Mouse (Mus musculus): ENCODE results near the gene Cib1.
A peak's percentile ranks its signal among the peaks of the same experiment; 100 is the strongest.

Cib1 gene

DNA sequence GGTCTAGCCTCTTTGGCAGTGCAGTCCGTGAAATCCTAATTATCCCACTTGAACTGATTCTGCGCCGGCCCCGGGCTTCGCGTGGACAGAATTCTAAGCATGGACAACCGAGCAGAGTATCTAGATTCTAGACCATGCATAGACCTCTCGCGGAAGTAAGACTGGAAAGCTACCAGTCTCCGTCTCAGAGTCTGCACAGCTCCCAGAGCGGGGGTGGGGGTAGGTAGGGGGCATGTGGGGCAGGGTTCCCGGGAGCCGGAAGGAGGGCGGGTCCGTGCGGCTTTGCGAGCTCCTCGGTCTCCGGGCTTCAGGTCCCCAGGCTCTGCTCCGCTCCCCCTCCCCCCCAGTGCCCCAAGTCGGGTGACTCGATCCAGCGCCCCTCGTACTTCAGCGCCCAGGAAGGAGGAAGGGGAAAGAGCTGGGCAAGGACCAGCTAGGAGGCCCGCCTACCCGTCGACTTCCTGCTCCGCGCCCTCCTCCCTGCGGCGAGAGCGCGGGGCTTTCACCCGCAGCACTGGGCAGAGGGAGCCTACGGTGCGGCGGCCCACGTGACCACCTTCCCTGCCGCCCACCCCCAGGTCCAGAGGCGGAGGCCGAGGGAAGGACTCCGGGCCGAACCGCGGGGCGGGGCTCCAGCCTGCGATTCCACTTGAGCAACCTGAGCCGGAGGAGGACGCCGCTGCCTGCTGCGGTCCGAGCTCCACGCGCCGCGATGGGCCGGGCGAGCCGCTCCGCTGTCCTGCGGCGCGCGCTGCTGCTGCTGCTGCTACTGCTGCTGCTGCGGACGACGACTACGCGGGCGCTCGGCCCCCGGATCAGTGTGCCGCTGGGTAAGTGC lies 34.5 kb downstream of the Cib1 start:
- Histone ChIP-seq H3K36me3 (ENCODE audit: insufficient read depth, low read length) (peaks cover 46% of the 10 kb centered on the region), H3K9me3 (ENCODE audit: low read length) (no peaks in the 10 kb centered on the region), H3K4me3 (replicated peaks; ENCODE audit: low read length) (peak overlapping the region; percentile 94), H3K27me3 (ENCODE audit: insufficient read depth, low read length) (no peaks in the 10 kb centered on the region), H3K4me1 (replicated peaks; ENCODE audit: low read depth, low read length) (peaks cover 87% of the 10 kb centered on the region)
- TF ChIP-seq CTCF (conservative IDR thresholded peaks at IDR 0.05; ENCODE audit: low read length), result no peak
- no peak for TF ChIP-seq NANOG (IDR thresholded peaks at IDR 0.05; ENCODE audit: borderline replicate concordance, low read length)

DNA sequence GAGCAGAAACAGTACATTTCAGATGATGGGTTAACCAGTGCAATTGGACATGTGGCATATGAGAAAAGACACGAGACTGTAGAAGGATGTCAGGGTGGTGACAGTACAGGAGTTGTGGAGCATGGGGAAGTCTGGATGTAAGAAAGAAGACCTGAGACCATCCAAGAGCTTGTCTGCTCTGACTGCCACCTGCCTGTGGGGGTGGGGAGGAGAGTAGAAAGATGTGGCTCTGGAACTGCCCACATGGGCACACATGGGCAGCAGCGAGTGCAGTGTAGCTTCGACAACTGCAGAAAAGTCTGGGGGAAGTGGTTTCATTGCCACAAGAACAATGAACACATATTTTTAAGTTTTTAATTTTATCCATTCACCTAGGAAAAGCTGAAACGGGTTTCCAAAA lies 35.2 kb downstream of the Cib1 start:
- TF ChIP-seq POU5F1 (IDR thresholded peaks at IDR 0.05; ENCODE audit: borderline replicate concordance, low read length) (no peak), NANOG (IDR thresholded peaks at IDR 0.05; ENCODE audit: borderline replicate concordance, low read length) (no peak), CTCF (conservative IDR thresholded peaks at IDR 0.05; ENCODE audit: low read length) (no peak)
- H3K27me3 ChIP-seq (ENCODE audit: insufficient read depth, low read length), result no peaks in the 10 kb centered on the region

DNA sequence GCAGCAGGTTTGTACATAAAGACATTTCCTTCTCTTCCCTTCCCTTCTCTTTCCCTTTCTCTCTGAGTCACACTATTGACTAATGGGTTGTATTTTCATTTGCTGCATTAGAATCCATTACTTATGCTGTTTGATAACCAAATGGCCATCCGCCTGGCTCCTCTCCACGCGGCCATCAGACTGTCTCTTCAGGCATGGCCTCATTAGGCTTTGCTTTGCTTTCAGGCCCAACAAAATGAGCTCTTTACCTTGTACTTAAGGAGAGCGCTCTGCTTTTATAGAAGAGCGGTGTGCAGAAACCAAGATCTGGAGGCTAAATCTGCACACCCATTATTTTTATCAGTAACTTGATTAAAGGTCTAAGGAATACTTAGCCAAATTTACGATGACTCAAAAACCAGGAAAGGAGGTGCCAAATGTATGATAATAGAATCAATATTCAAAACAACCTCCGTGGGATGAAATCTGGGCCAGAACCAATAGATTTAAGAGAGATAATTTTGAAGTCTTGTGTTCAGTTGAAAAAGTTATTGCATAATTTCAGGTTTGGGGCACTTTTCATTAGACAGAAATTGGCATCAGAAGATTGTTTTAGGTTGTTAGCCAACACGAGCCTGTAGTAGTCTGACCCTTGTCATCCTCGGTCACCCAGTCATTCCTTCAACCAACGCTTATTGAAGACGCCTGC lies 36.9 kb downstream of the Cib1 start:
- H3K9me3 ChIP-seq (ENCODE audit: low read length), result no peaks in the 10 kb centered on the region
- H3K4me1 ChIP-seq (replicated peaks; ENCODE audit: low read depth, low read length), result peaks cover 86% of the 10 kb centered on the region
- TF ChIP-seq POU5F1 (IDR thresholded peaks at IDR 0.05; ENCODE audit: borderline replicate concordance, low read length) (no peak), NANOG (IDR thresholded peaks at IDR 0.05; ENCODE audit: borderline replicate concordance, low read length) (no peak), CTCF (conservative IDR thresholded peaks at IDR 0.05; ENCODE audit: low read length) (no peak)
- no peak overlapping the region for H3K4me3 ChIP-seq (replicated peaks; ENCODE audit: low read length)
- H3K36me3 ChIP-seq (ENCODE audit: insufficient read depth, low read length), result peaks cover 23% of the 10 kb centered on the region
- no peaks in the 10 kb centered on the region for H3K27me3 ChIP-seq (ENCODE audit: insufficient read depth, low read length)

More for the DNA sequence above, 35.2 kb downstream of the Cib1 start:
- H3K36me3 ChIP-seq (ENCODE audit: insufficient read depth, low read length), result peaks cover 38% of the 10 kb centered on the region
- no peaks in the 10 kb centered on the region for H3K9me3 ChIP-seq (ENCODE audit: low read length)
- peak overlapping the region; percentile 94 for H3K4me3 ChIP-seq (replicated peaks; ENCODE audit: low read length)
- peaks cover 86% of the 10 kb centered on the region for H3K4me1 ChIP-seq (replicated peaks; ENCODE audit: low read depth, low read length)

DNA sequence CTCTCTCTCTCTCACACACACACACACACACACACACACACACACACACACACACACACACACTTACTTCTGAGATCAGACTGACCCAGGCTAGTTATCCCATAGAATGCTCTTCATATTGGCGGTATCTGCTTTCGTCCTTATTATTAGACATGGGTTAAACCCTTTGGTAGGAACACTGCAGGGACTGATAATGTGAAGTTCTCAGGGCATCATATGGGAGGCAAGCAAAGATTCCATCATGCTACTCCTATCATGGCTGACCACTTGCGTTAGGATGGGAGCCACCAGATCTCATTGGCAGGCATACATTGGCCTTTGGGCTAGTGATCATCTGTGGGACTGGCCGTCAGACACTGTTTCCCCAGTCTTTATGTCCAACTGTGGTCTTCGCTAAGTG lies 37.5 kb downstream of the Cib1 start:
- Histone ChIP-seq H3K9me3 (ENCODE audit: low read length) (no peaks in the 10 kb centered on the region), H3K27me3 (ENCODE audit: insufficient read depth, low read length) (no peaks in the 10 kb centered on the region), H3K4me1 (replicated peaks; ENCODE audit: low read depth, low read length) (peaks cover 86% of the 10 kb centered on the region), H3K36me3 (ENCODE audit: insufficient read depth, low read length) (peaks cover 23% of the 10 kb centered on the region), H3K4me3 (replicated peaks; ENCODE audit: low read length) (no peak overlapping the region)
- TF ChIP-seq POU5F1 (IDR thresholded peaks at IDR 0.05; ENCODE audit: borderline replicate concordance, low read length) (no peak), NANOG (IDR thresholded peaks at IDR 0.05; ENCODE audit: borderline replicate concordance, low read length) (no peak), CTCF (conservative IDR thresholded peaks at IDR 0.05; ENCODE audit: low read length) (no peak)

DNA sequence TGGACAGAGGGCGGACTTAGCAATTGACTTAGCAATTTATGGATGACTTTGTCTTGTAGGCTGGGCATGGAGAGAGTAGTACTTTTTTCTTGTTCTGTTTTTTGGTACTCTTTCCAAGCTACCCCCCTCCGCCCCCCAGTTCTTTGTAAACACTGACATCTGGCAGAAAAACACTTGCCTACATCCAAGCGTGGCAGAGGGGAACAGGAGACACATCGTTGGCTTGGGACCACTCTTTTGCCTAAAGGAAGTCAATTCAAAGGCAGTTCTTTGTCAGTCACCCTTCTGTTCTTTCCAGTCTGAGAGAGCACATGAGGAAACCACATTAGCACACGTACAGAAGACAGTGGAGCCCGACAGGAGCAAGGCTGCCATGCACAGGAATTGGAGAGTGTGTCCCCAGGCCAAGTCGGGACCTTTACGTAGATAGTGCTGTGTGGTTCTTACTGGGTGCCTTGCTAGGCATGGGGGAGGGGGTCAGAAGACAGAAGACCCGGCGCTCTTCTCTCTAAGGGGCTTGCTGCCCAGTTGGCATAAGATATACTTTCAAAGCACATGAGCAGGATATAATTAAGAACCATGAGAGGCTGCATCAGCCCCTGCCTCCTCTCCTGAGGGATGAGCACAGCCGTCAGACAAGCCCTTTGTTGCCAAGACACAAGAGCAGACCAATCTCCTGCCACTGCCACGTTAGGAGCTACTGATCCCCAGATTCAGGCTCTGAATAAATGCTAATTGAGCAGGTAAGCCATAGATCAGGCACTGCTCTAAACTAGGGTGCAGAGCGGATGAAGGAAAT lies 38.5 kb downstream of the Cib1 start:
- Histone ChIP-seq H3K4me3 (replicated peaks; ENCODE audit: low read length) (0 out of 2 replicates have a peak overlapping the region, but pooled peaks have one; percentile 17), H3K36me3 (ENCODE audit: insufficient read depth, low read length) (peaks cover 18% of the 10 kb centered on the region), H3K4me1 (replicated peaks; ENCODE audit: low read depth, low read length) (peaks cover 86% of the 10 kb centered on the region), H3K9me3 (ENCODE audit: low read length) (no peaks in the 10 kb centered on the region), H3K27me3 (ENCODE audit: insufficient read depth, low read length) (no peaks in the 10 kb centered on the region)
- TF ChIP-seq NANOG (IDR thresholded peaks at IDR 0.05; ENCODE audit: borderline replicate concordance, low read length) (no peak), POU5F1 (IDR thresholded peaks at IDR 0.05; ENCODE audit: borderline replicate concordance, low read length) (no peak), CTCF (conservative IDR thresholded peaks at IDR 0.05; ENCODE audit: low read length) (no peak)

DNA sequence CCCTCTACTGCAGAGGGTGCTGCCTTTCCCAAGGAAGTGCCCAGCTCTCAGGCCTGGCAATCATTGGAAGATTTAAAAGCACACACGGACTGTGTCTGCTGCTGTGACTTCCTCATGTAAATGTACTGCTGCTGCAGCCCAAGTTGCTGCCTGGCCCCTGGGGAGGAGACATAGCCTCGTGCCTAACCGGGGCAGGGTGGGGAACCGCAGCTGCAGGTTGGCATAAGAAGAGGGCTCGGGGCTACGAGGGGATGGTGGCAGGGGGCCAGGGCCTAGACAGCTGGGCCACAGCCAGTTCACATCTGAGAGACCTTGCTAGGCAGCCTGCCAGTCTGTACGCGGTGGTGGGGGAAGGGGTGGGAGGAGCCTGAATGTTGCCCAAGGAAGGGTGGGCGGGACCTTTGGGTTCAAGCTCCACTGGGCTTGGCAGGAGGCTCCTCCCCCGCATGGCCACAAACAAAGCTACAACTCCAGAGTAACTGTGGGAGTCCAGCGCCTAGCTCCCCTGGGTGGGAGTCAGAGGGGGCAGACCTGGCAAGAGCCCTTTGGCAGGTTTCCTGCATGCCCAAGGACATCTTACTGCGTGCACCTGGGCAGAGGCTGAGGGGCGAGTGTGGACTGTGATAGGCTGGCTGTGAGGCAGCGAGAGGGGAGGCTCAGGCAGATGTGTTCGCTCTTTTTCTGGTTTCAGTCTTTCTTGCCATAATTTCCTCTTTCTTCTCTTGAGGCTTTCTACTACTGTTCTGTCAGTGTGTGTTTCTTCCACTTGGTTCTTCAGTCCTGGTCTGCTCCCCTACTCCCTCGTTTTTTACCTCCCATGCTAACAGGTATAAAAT lies 40.2 kb downstream of the Cib1 start:
- TF ChIP-seq POU5F1 (IDR thresholded peaks at IDR 0.05; ENCODE audit: borderline replicate concordance, low read length) (no peak), CTCF (conservative IDR thresholded peaks at IDR 0.05; ENCODE audit: low read length) (no peak), NANOG (IDR thresholded peaks at IDR 0.05; ENCODE audit: borderline replicate concordance, low read length) (no peak)
- Histone ChIP-seq H3K4me1 (replicated peaks; ENCODE audit: low read depth, low read length) (peaks cover 95% of the 10 kb centered on the region), H3K4me3 (replicated peaks; ENCODE audit: low read length) (peak overlapping the region; percentile 86), H3K36me3 (ENCODE audit: insufficient read depth, low read length) (peaks cover 17% of the 10 kb centered on the region), H3K27me3 (ENCODE audit: insufficient read depth, low read length) (no peaks in the 10 kb centered on the region), H3K9me3 (ENCODE audit: low read length) (no peaks in the 10 kb centered on the region)

DNA sequence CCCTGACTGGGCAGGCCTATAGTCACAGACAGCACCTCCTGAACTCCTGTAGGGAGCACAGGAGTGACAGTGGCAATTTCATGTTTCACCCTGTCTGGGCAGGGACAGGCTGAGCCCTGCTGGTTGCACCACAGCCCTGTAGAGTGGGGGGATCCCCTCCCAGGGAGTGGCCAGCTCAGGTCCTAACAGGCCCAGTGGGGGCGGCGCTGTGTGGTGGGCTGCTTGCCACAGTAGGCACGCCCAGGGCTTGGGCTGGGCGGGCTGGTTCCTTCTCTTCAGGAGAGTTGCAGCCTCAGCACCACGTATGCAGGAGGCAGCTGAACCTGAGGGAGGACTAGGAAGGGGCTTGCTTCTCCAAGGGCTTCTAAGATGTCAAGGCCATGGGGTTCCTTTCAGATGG lies 41.2 kb downstream of the Cib1 start:
- Histone ChIP-seq H3K4me3 (replicated peaks; ENCODE audit: low read length) (peak overlapping the region; percentile 86), H3K9me3 (ENCODE audit: low read length) (no peaks in the 10 kb centered on the region), H3K36me3 (ENCODE audit: insufficient read depth, low read length) (peaks cover 17% of the 10 kb centered on the region), H3K4me1 (replicated peaks; ENCODE audit: low read depth, low read length) (peaks cover 91% of the 10 kb centered on the region), H3K27me3 (ENCODE audit: insufficient read depth, low read length) (no peaks in the 10 kb centered on the region)
- TF ChIP-seq CTCF (conservative IDR thresholded peaks at IDR 0.05; ENCODE audit: low read length), result no peak
- TF ChIP-seq POU5F1 (IDR thresholded peaks at IDR 0.05; ENCODE audit: borderline replicate concordance, low read length), result no peak
- TF ChIP-seq NANOG (IDR thresholded peaks at IDR 0.05; ENCODE audit: borderline replicate concordance, low read length), result no peak
